Mouse (Mus musculus) heart, postnatal 0 days (tissue): Measurements from ENCODE around the gene Klhl11.

Source experiments
- CTCF ChIP-seq: IDR thresholded peaks from 2 replicates; pipeline ENCODE4 v1.5.1; 2016; ENCODE audit warnings: antibody characterized with exemption, control low read depth, low read depth
- EP300 ChIP-seq: IDR thresholded peaks from 2 replicates; pipeline ENCODE4 v1.6.1; 2016; ENCODE audit warnings: antibody characterized with exemption, low read depth

GRCm38 (mm10) chr11:100513716-100514115, 41.2 kb upstream of the Klhl11 start:
- no peak for TF ChIP-seq CTCF
- TF ChIP-seq EP300 = no peak
